Mouse (Mus musculus) hematopoietic stem cell, adult 5-6 weeks (primary cell): ENCODE results near the gene Dhrs3. TPM values are rescaled to one million over a fixed set of nuclear protein-coding genes. Genes with fewer than 3 reads are reported as not detected.

Experiments used
- ATAC-seq, 2 experiments: fragments of 125-278 bp in 1 of 2; replicated peaks in 1 of 2; 2 replicates each; pipeline ENCODE4 v1.8.0; 2016 to 2017; ENCODE audit warnings: inconsistent platforms in 2 of 2, mild to moderate bottlenecking in 2 of 2, moderate number of reproducible peaks in 2 of 2, low read depth in 1 of 2, moderate TSS enrichment in 1 of 2; ENCODE audit not compliant: low FRiP score in 2 of 2, poor library complexity in 2 of 2, severe bottlenecking in 2 of 2, insufficient read depth in 1 of 2, low TSS enrichment in 1 of 2
- total RNA-seq: library from RNA; stranded (forward); fragments of 172-1452, 232-1000 nt; gene quantifications from 2 replicates; pipeline ENCODE4 v1.2.3, GENCODE M21; 2017

The Dhrs3 gene
- total RNA-seq, 1 experiment from 2014 or later = 48.1 TPM

- ATAC-seq = peak; percentile 5 to 10; a peak in 1 of 4 replicates
These were observed 1.2 kb downstream of the Dhrs3 start for GRCm38 (mm10) chr4:144893561-144894486.

DNA sequence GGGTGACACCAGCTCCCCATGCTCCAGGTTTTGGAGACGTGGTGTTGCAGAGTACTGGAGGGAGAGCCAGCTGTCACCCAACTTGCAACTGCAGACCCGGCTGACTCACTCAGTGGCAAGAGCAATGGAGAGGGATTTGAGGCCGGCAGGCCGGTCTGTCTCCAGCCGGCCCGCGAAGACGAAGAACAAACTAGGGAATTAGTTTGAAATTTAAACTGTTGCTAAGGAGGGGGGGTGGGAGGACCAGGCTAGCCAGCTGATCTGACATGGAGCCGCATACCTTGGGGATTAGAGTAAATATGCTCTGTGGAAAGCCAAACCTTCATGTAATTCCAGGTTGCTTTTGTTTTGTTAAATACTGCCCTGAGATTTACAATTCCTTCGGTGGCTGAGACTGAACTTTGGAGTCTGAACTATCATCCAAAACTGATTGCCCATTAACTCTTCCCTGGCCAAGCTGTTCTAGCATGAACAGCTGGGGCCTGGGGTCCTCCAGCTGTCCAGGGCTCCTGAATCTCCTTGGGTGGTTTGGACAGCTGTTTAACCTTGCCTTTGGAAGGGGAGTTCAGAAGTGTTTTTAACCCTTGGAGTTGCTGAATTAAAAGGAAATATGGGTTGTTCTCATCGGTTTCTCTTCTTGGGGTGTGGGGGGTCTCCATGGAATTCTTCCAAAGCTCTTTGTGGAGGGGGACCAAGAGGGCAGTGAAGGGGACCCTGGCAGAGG lies 2.0 kb downstream of the Dhrs3 start:
- ATAC-seq = no peak

DNA sequence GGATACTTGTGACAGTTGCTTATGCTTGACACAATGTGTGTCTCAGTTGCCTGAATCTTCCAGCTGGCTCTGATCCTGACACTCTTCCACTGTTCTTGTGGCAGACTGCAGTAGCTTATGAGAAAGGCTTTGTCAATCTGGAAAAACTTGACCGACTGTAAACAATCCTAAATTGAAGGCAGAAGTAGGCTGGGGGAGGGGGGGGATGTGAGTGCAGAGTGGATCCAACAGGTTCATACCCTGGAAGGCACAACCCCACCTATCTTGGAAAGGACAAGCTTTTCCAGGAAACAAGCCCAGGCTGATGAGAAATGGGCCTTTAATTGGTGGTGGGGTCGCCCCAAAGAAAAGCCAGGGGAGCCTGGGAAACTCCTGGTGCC lies 2.6 kb downstream of the Dhrs3 start:
- no peak for ATAC-seq

- no peak for ATAC-seq
These were observed 3.7 kb downstream of the Dhrs3 start for GRCm38 (mm10) chr4:144896321-144896720.

GRCm38 (mm10) chr4:144898036-144898649 lies 5.5 kb downstream of the Dhrs3 start:
- ATAC-seq = peak; percentile 74 to 88

DNA sequence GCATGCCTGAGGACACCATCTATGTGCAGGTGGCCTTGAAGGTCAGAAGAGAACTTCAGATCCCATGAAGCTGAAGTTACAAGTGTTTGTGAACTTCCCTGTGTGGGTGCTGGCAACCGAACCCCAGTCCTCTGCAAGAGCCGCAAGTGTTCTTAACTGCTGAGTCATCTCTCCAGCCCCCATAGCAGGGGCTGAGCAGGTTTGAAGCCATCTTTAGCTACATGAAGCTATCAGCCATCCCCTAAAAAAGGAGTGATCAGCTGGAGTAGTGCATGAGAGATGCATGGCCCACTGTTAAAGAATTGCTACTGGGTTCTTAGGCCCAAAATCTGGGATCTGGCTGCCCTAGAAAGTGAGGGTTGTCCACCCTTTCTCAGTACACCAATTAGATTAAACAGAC lies 6.1 kb downstream of the Dhrs3 start:
- no peak for ATAC-seq

GRCm38 (mm10) chr4:144901561-144902111 lies 9.0 kb downstream of the Dhrs3 start:
- ATAC-seq = no peak

- ATAC-seq = no peak
These were observed 10.5 kb downstream of the Dhrs3 start for GRCm38 (mm10) chr4:144903088-144903487.

DNA sequence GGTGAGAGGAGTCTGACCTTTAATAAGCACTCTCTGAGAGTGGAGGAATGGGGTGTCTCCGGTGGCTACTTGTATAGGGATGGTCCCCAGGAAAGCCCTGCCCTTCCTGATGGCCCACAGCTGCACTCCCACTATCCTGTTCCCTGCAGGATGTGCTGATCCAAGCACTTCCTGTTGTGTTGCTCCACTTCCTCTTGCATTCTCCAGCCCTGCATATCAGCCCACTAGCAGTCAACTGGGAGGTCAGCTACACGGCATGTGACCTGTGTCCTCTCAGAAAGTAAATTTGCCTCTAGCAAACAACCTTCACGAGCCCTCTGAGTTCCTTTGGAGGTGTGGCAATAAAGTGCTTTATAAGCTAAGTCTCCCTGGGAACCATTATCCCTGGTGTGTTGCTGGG lies 11.3 kb downstream of the Dhrs3 start:
- ATAC-seq = peak in 1 of 2 experiments; percentile 26; a peak in 3 of 4 replicates

DNA sequence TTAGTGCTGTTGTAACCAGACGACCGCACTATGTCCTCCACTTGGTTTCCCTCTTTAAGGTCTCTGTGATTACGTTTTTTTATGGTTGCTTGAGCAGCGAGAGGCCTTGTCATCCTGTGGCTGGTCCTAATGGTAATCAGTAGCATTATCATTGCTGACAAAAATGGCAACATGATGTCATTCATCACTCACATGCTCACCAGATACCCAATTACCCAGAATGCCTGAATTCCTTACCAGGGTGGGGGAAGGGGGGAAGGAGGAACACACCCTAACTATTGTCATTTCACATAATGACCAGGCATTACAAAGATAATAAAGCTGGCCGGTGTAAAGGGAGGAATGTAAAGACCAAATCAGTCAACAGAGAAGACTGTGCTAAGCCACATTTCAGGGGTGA lies 12.5 kb downstream of the Dhrs3 start:
- no peak for ATAC-seq

DNA sequence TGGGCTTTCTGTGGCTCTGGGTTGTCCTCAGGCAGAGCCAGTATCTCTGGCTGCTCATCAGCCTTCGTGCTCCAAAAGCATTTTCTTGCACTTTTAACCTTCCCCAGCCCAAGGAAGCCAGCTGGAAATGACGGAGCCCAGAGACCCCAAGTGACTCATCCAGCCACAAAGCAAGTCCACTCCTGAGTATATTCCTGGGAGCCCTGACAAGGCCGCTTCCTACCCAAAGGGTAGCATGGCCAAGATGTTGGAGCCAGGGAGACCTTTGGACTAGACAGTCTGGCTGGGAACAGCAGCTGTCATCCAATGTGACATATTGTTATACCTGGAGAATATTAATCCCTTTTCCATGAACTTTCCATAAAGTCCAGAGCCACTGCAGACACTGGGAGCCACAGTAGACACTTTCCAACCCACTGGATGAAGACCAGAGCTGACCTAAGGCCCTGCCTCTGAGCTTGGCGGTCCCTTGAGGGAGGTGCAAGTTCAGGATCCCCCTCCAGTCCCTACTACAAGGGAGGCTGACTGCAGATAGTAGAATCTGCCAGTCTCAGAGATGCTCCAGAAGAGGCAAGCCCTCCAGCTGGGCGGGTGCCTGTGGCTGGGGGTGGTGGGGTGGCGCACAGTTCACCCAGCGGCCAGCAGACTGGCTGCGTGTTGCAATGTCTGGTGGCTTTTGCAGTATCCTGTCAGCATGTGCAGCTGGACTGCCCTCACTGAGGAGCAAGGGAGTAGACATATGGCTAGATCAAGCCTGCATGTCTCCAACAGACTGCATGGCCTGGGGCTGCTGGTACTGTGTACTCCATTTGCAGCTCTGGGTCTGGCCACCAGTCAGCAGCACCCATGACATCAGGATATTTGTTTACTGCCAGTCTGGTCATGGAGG lies 13.6 kb downstream of the Dhrs3 start:
- ATAC-seq = peak; percentile 48 to 65

GRCm38 (mm10) chr4:144906978-144907703 lies 14.5 kb downstream of the Dhrs3 start:
- no peak for ATAC-seq

- ATAC-seq = peak; percentile 21 to 37; a peak in 2 of 4 replicates
These were observed 16.2 kb downstream of the Dhrs3 start for GRCm38 (mm10) chr4:144908825-144909224.

DNA sequence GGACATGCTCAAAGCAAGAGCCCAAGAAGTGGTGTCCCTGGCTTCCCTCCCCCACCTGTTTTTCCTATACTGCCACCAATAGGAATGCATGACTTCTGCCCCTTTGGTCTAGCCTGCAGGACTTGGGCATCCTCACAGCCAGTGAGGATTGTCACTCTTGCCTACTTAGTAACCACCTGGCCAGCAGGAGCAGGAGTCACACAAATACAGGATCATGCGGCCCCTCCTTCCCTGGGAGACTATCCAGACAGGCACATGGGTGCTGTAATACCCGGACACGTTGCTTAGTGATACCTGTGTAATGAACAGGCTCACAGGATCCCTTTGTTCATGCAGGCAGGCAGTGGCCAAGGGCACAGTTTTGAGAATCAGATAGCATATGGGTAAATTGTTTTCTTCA lies 17.7 kb downstream of the Dhrs3 start:
- ATAC-seq = no peak

DNA sequence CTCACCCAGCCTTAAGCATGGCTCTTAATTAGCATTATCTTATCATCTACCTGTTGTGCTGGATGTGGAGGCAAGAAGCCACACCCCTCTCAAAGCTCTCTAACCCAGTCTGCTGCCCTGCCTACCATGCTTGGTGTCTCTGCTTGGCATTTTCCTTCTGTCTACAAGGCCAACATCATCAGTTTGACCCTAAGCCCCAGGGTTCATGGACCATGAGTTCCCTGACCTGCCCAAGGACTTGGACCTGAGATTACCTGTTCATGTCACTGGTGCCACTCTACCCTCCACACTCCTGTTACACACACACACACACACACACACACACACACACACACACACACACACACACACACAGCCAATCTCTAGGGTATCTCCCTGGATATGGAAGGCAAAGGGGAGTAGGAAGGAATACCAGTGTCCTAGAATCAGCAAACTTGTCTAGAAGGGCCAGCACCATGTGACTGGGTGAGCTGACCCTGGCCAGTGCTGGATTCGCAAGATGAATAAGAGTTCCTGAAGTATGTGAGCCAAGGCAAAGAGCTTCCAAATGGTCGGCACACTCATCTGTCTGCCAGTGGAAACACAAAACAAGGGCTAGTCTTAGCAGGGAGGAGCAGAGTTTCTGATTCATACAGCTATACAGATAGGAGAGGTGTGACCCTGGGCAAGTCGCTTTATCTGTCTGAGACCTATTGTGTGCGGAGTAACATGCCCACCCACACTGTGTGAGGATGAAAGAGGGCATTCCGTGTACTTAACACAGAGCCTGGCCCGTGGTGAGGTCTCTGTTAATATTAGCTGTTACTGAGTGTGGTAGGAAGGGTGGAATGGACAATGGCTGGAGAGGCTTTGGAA lies 20.9 kb downstream of the Dhrs3 start:
- ATAC-seq = 0 out of 4 replicates have a peak, but pooled peaks of 1 of the 2 experiments have one; percentile 9
